Mouse (Mus musculus): ENCODE data around the gene Naa16. TPM values are rescaled to one million over a fixed set of nuclear protein-coding genes. Genes with fewer than 3 reads are reported as not detected.

Gene Naa16
- polyA plus RNA-seq, 1 experiment, result 3.6 TPM

GRCm38 (mm10) chr14:79296201-79296600, 94.4 kb downstream of the Naa16 start:
- H3K79me2 ChIP-seq (ENCODE audit: control insufficient read depth, insufficient read depth), result no peaks in the 10 kb centered on the region
- TF ChIP-seq SRF (IDR thresholded peaks at IDR 0.05; ENCODE audit: control insufficient read depth, insufficient read length, low read depth), result no peak
- no peak for TF ChIP-seq TCF12 (IDR thresholded peaks at IDR 0.05; ENCODE audit: insufficient read depth, poor library complexity, severe bottlenecking)
- no peak for TF ChIP-seq MYOD1 (IDR thresholded peaks at IDR 0.05; ENCODE audit: control insufficient read depth in 1 of 3, insufficient read length in 2 of 3, low read depth in 2 of 3)
- TF ChIP-seq USF1 (IDR thresholded peaks at IDR 0.05; ENCODE audit: low read depth), result no peak
- TF ChIP-seq TCF3 (IDR thresholded peaks at IDR 0.05; ENCODE audit: insufficient read length, low read depth), result no peak
- no peak for TF ChIP-seq MAX (IDR thresholded peaks at IDR 0.05; ENCODE audit: low read depth)
- no peak for TF ChIP-seq REST (IDR thresholded peaks at IDR 0.05; ENCODE audit: insufficient read depth, insufficient read length)
- TF ChIP-seq POLR2A (IDR thresholded peaks at IDR 0.05; ENCODE audit: insufficient read length, low read depth), result no peak
- TF ChIP-seq E2F4 (IDR thresholded peaks at IDR 0.05; ENCODE audit: insufficient read depth), result no peak
- H3K4me2 ChIP-seq (ENCODE audit: low read depth), result no peak overlapping the region
- H3K27me3 ChIP-seq (ENCODE audit: control insufficient read depth, insufficient read depth, insufficient read length), result no peaks in the 10 kb centered on the region
- no peaks in the 10 kb centered on the region for H3K36me3 ChIP-seq (ENCODE audit: control insufficient read depth, insufficient read depth)
- H3ac ChIP-seq (ENCODE audit: control insufficient read depth, insufficient read length), result no peak overlapping the region
- H3K4me3 ChIP-seq, result no peak overlapping the region

GRCm38 (mm10) chr14:79295579-79295978, 95.0 kb downstream of the Naa16 start:
- Histone ChIP-seq H3K4me3 (no peak overlapping the region), H3K27me3 (ENCODE audit: control insufficient read depth, insufficient read depth, insufficient read length) (no peaks in the 10 kb centered on the region), H3K79me2 (ENCODE audit: control insufficient read depth, insufficient read depth) (no peaks in the 10 kb centered on the region), H3ac (ENCODE audit: control insufficient read depth, insufficient read length) (no peak overlapping the region), H3K4me2 (ENCODE audit: low read depth) (no peak overlapping the region), H3K36me3 (ENCODE audit: control insufficient read depth, insufficient read depth) (no peaks in the 10 kb centered on the region)
- TF ChIP-seq MYOD1 (IDR thresholded peaks at IDR 0.05; ENCODE audit: control insufficient read depth in 1 of 3, insufficient read length in 2 of 3, low read depth in 2 of 3) (no peak), USF1 (IDR thresholded peaks at IDR 0.05; ENCODE audit: low read depth) (no peak), POLR2A (IDR thresholded peaks at IDR 0.05; ENCODE audit: insufficient read length, low read depth) (no peak), E2F4 (IDR thresholded peaks at IDR 0.05; ENCODE audit: insufficient read depth) (no peak), TCF3 (IDR thresholded peaks at IDR 0.05; ENCODE audit: insufficient read length, low read depth) (no peak), MYOG (IDR thresholded peaks at IDR 0.05; ENCODE audit: control insufficient read depth in 1 of 3, insufficient read depth in 1 of 3, insufficient read length in 2 of 3, low read depth in 2 of 3) (no peak), TCF12 (IDR thresholded peaks at IDR 0.05; ENCODE audit: insufficient read depth, poor library complexity, severe bottlenecking) (no peak), MAX (IDR thresholded peaks at IDR 0.05; ENCODE audit: low read depth) (no peak), POLR2AphosphoS2 (IDR thresholded peaks at IDR 0.05; ENCODE audit: insufficient read length, low read depth) (no peak), CEBPB (IDR thresholded peaks at IDR 0.05; ENCODE audit: insufficient read depth, poor library complexity, severe bottlenecking) (no peak), REST (IDR thresholded peaks at IDR 0.05; ENCODE audit: insufficient read depth, insufficient read length) (no peak), SRF (IDR thresholded peaks at IDR 0.05; ENCODE audit: control insufficient read depth, insufficient read length, low read depth) (no peak)

- no peaks in the 10 kb centered on the region for H3K36me3 ChIP-seq (ENCODE audit: control insufficient read depth, insufficient read depth)
- TF ChIP-seq REST (IDR thresholded peaks at IDR 0.05; ENCODE audit: insufficient read depth, insufficient read length), result no peak
- no peak overlapping the region for H3ac ChIP-seq (ENCODE audit: control insufficient read depth, insufficient read length)
- no peak overlapping the region for H3K4me3 ChIP-seq
- no peaks in the 10 kb centered on the region for H3K27me3 ChIP-seq (ENCODE audit: control insufficient read depth, insufficient read depth, insufficient read length)
- H3K79me2 ChIP-seq (ENCODE audit: control insufficient read depth, insufficient read depth), result no peaks in the 10 kb centered on the region
- no peak overlapping the region for H3K4me2 ChIP-seq (ENCODE audit: low read depth)
Observed at GRCm38 (mm10) chr14:79294950-79295349, 95.6 kb downstream of the Naa16 start.

GRCm38 (mm10) chr14:79294051-79294814, 96.3 kb downstream of the Naa16 start:
- H3K27me3 ChIP-seq (ENCODE audit: control insufficient read depth, insufficient read depth, insufficient read length), result no peaks in the 10 kb centered on the region
- no peak overlapping the region for H3K4me2 ChIP-seq (ENCODE audit: low read depth)
- H3K4me3 ChIP-seq, result no peak overlapping the region
- no peaks in the 10 kb centered on the region for H3K79me2 ChIP-seq (ENCODE audit: control insufficient read depth, insufficient read depth)
- no peak overlapping the region for H3ac ChIP-seq (ENCODE audit: control insufficient read depth, insufficient read length)
- TF ChIP-seq REST (IDR thresholded peaks at IDR 0.05; ENCODE audit: insufficient read depth, insufficient read length) (no peak), POLR2AphosphoS2 (IDR thresholded peaks at IDR 0.05; ENCODE audit: insufficient read length, low read depth) (no peak), SRF (IDR thresholded peaks at IDR 0.05; ENCODE audit: control insufficient read depth, insufficient read length, low read depth) (no peak), MAX (IDR thresholded peaks at IDR 0.05; ENCODE audit: low read depth) (no peak), TCF3 (IDR thresholded peaks at IDR 0.05; ENCODE audit: insufficient read length, low read depth) (no peak), CEBPB (IDR thresholded peaks at IDR 0.05; ENCODE audit: insufficient read depth, poor library complexity, severe bottlenecking) (no peak), POLR2A (IDR thresholded peaks at IDR 0.05; ENCODE audit: insufficient read length, low read depth) (no peak), E2F4 (IDR thresholded peaks at IDR 0.05; ENCODE audit: insufficient read depth) (no peak), MYOD1 (IDR thresholded peaks at IDR 0.05; ENCODE audit: control insufficient read depth in 1 of 3, insufficient read length in 2 of 3, low read depth in 2 of 3) (no peak), TCF12 (IDR thresholded peaks at IDR 0.05; ENCODE audit: insufficient read depth, poor library complexity, severe bottlenecking) (no peak), MYOG (IDR thresholded peaks at IDR 0.05; ENCODE audit: control insufficient read depth in 1 of 3, insufficient read depth in 1 of 3, insufficient read length in 2 of 3, low read depth in 2 of 3) (no peak), USF1 (IDR thresholded peaks at IDR 0.05; ENCODE audit: low read depth) (no peak)
- no peaks in the 10 kb centered on the region for H3K36me3 ChIP-seq (ENCODE audit: control insufficient read depth, insufficient read depth)

Measured in myocyte (in vitro differentiated cells).